8 mouse cellular contexts compared by ENCODE assay signal in genomic region chr8:57651357-57651688, GRCm38 (mm10). TPM values are rescaled to one million over a fixed set of nuclear protein-coding genes. Genes with fewer than 3 reads are reported as not detected.
DNase-seq lines count a peak whose midpoint lies in the region; ATAC-seq and TF ChIP-seq lines count a peak whose summit lies in the region.

No protein-coding gene starts in this region.

- peaks cover 23% of the 10 kb centered on the region for H3K27me3 ChIP-seq in heart, embryonic 12.5 days (replicated peaks)
- H3K27me3 ChIP-seq in CH12.LX (replicated peaks): no peaks in the 10 kb centered on the region
- 0 out of 2 replicates have a peak, but pooled peaks cover 5% of the 10 kb centered on the region for H3K27me3 ChIP-seq in forebrain, embryonic 12.5 days
- H3K27me3 ChIP-seq in liver, embryonic 14.5 days (ENCODE audit: control insufficient read depth, insufficient read depth, low read length): no peaks in the 10 kb centered on the region

- no peak for ATAC-seq in heart, embryonic 12.5 days (ENCODE audit: insufficient number of reproducible peaks, low FRiP score)
- ATAC-seq in forebrain, embryonic 12.5 days (ENCODE audit: low FRiP score): no peak
- ATAC-seq in liver, embryonic 14.5 days (ENCODE audit: insufficient read depth): no peak

- 0 out of 2 replicates have a peak, but pooled peaks cover 8% of the 10 kb centered on the region for H3K4me1 ChIP-seq in heart, embryonic 12.5 days (replicated peaks)
- H3K4me1 ChIP-seq in CH12.LX (ENCODE audit: control insufficient read depth in 1 of 2, insufficient read depth in 2 of 2): peaks cover 7 to 43% of the 10 kb centered on the region in 2 experiments; a peak in 3 of 4 replicates
- peaks cover 8% of the 10 kb centered on the region for H3K4me1 ChIP-seq in forebrain, embryonic 12.5 days
- H3K4me1 ChIP-seq in liver, embryonic 14.5 days (replicated peaks; ENCODE audit: control insufficient read depth in 2 of 2, insufficient read depth in 2 of 2, low read length in 1 of 2): peaks cover 0 to 5% of the 10 kb centered on the region in 2 experiments; a peak in 2 of 4 replicates

- in situ Hi-C loops in CH12.LX (cut with MboI; ENCODE audit: low pct_ligation_motif_present, low pct_unique_long_range_greater_than_20kb, low sequenced_read_pairs): no loop called here

- no peak for TF ChIP-seq CTCF in CH12.LX (conservative IDR thresholded peaks at IDR 0.05 in 1 of 2, IDR thresholded peaks at IDR 0.05 in 1 of 2; ENCODE audit: low read depth in 2 of 2, low read length in 2 of 2)
- TF ChIP-seq CTCF in liver, embryonic 14.5 days (IDR thresholded peaks at IDR 0.05; ENCODE audit: low read depth): no peak

- peak overlapping the region; percentile 94 for H3K4me3 ChIP-seq in heart, embryonic 12.5 days
- peak overlapping the region; percentile 69 to 85 (median 83) for H3K4me3 ChIP-seq in CH12.LX (replicated peaks in 1 of 3; ENCODE audit: low read depth in 2 of 3, low read length in 2 of 3, poor library complexity in 1 of 3)
- H3K4me3 ChIP-seq in forebrain, embryonic 12.5 days (replicated peaks): peak overlapping the region; percentile 88
- peak overlapping the region; percentile 58 to 75 for H3K4me3 ChIP-seq in liver, embryonic 14.5 days (ENCODE audit: insufficient read depth in 1 of 2, low read depth in 2 of 2, low read length in 2 of 2)

- DNase-seq in heart, adult 11 months: no peak
- DNase-seq in CH12.LX (ENCODE audit: extremely low read depth) (no peak), MN1 (ENCODE audit: low spot score) (no peak)
- no peak for DNase-seq in liver, embryonic 14.5 days (ENCODE audit: low read depth in 3 of 3, low spot score in 3 of 3)
- DNase-seq in adrenal gland, postnatal 25 days: no peak
- DNase-seq in layer of hippocampus, adult 18-20 months (ENCODE audit: low spot score in 2 of 2): no peak

- peak overlapping the region; percentile 90 for H3K4me2 ChIP-seq in heart, embryonic 12.5 days
- H3K4me2 ChIP-seq in CH12.LX (ENCODE audit: insufficient read depth, low read depth, poor library complexity, severe bottlenecking): peak overlapping the region; percentile 59
- peak overlapping the region; percentile 92 for H3K4me2 ChIP-seq in forebrain, embryonic 12.5 days
- peak overlapping the region; percentile 86 for H3K4me2 ChIP-seq in liver, embryonic 14.5 days (ENCODE audit: low read depth)

- peak overlapping the region; percentile 90 for H3K27ac ChIP-seq in heart, embryonic 12.5 days (ENCODE audit: poor library complexity, severe bottlenecking)
- peak overlapping the region; percentile 54 for H3K27ac ChIP-seq in CH12.LX (ENCODE audit: insufficient read depth, low read depth)
- H3K27ac ChIP-seq in forebrain, embryonic 12.5 days: peak overlapping the region; percentile 92
- no peak overlapping the region for H3K27ac ChIP-seq in liver, embryonic 14.5 days

- 1% methylated on average over 8 of the region's 8 CpGs for WGBS in heart, embryonic 12.5 days
- 0% methylated on average over 8 of the region's 8 CpGs for WGBS in forebrain, embryonic 12.5 days
- 1% methylated on average over 8 of the region's 8 CpGs for WGBS in liver, embryonic 14.5 days (ENCODE audit: insufficient replicate concordance)

- peaks cover 27% of the 10 kb centered on the region for H3K79me2 ChIP-seq in CH12.LX (replicated peaks; ENCODE audit: control insufficient read depth, extremely low read depth, insufficient read depth, poor library complexity, severe bottlenecking)

- TF ChIP-seq POLR2A in CH12.LX (IDR thresholded peaks at IDR 0.05; ENCODE audit: low read depth, low read length): no peak

- no peaks in the 10 kb centered on the region for H3K9me3 ChIP-seq in heart, embryonic 12.5 days (replicated peaks)
- H3K9me3 ChIP-seq in CH12.LX (replicated peaks; ENCODE audit: low read length): no peaks in the 10 kb centered on the region
- no peaks in the 10 kb centered on the region for H3K9me3 ChIP-seq in forebrain, embryonic 12.5 days
- H3K9me3 ChIP-seq in liver, embryonic 14.5 days (ENCODE audit: control insufficient read depth, low read length): no peaks in the 10 kb centered on the region

- no peak for TF ChIP-seq RAD21 in CH12.LX (IDR thresholded peaks at IDR 0.05; ENCODE audit: low read depth, low read length)

- dilution Hi-C loops in CH12.LX (cut with MboI; ENCODE audit: extremely low pct_ligation_motif_present, extremely low pct_unique_long_range_greater_than_20kb, low sequenced_read_pairs): no loop called here

- peak overlapping the region; percentile 93 for H3K9ac ChIP-seq in heart, embryonic 12.5 days
- peak overlapping the region; percentile 79 for H3K9ac ChIP-seq in CH12.LX (ENCODE audit: insufficient read depth, low read depth)
- peak overlapping the region; percentile 90 for H3K9ac ChIP-seq in forebrain, embryonic 12.5 days
- H3K9ac ChIP-seq in liver, embryonic 14.5 days (replicated peaks): peak overlapping the region; percentile 79

- no peak for TF ChIP-seq EP300 in CH12.LX (IDR thresholded peaks at IDR 0.05; ENCODE audit: low read length)
- TF ChIP-seq EP300 in liver, embryonic 14.5 days (IDR thresholded peaks at IDR 0.05; ENCODE audit: low read depth): no peak

- H3K36me3 ChIP-seq in heart, embryonic 12.5 days: no peaks in the 10 kb centered on the region
- peaks cover 0 to 12% of the 10 kb centered on the region in 2 experiments for H3K36me3 ChIP-seq in CH12.LX (replicated peaks in 1 of 2; ENCODE audit: control insufficient read depth in 1 of 2, insufficient read depth in 1 of 2, low read length in 1 of 2)
- no peaks in the 10 kb centered on the region for H3K36me3 ChIP-seq in forebrain, embryonic 12.5 days (replicated peaks)
- no peaks in the 10 kb centered on the region for H3K36me3 ChIP-seq in liver, embryonic 14.5 days (replicated peaks; ENCODE audit: control insufficient read depth, insufficient read depth, low read depth)

TF ChIP-seq in CH12.LX, 34 proteins besides CTCF, POLR2A, EP300 and RAD21:
- TF ChIP-seq CHD1 (IDR thresholded peaks at IDR 0.05; ENCODE audit: low read depth, low read length) (no peak), MAZ (IDR thresholded peaks at IDR 0.05; ENCODE audit: low read depth, low read length) (0 out of 2 replicates have a peak, but pooled peaks have one; percentile 19)

RNA-seq across cellular contexts. Expression of gene Galnt7, which starts 1.5 kb away (rescaled TPM):
- 7.5 and 8.6 TPM in 2 replicates for polyA plus RNA-seq in heart, embryonic 12.5 days (2016; fragmentation: Nextera tagmentation; extraction: Ambion mirVana)
- total RNA-seq in CH12.LX (2012; rRNA removed) (25.5 and 26.7 TPM in 2 replicates), CH12.LX (2014; rRNA removed) (32.7 and 37.6 TPM in 2 replicates)
- 33.5 and 37.3 TPM in 2 replicates for polyA plus RNA-seq in CH12.LX (2012; ENCODE audit: insufficient read length, low read depth)
- polyA plus RNA-seq in forebrain, embryonic 12.5 days (2016; fragmentation: Nextera tagmentation; extraction: Ambion mirVana): 18.8 and 18.9 TPM in 2 replicates
- polyA plus RNA-seq in liver, embryonic 14.5 days (2012; rRNA removed): 1.3 and 2.5 TPM in 2 replicates
- 3.8 and 4.4 TPM in 2 replicates for polyA plus RNA-seq in liver, embryonic 14.5 days (2014; fragmentation: Nextera tagmentation; extraction: Ambion mirVana)
- 15.4 and 17.2 TPM in 2 replicates for total RNA-seq in adrenal gland, postnatal 25 days (2021)
- 10 to 100 TPM; 11.0 to 13.3 TPM for total RNA-seq in layer of hippocampus, adult 18-20 months (2021)
